Mouse (Mus musculus) heart, embryonic 13.5 days (tissue): ENCODE measurements around the gene Zbed4. TPM values are rescaled to one million over a fixed set of nuclear protein-coding genes. Genes with fewer than 3 reads are reported as not detected.
"Not testable (repeated sequence)": the region's sequence is repeated elsewhere in the genome, so short reads cannot be mapped to it uniquely, and the experiment has no call there.

Experiments used
- ATAC-seq: fragments of 200-750 bp; cut with Nextera tagmentation; 2 replicates; pipeline ENCODE4 v1.8.0; 2017; ENCODE audit warnings: moderate TSS enrichment; ENCODE audit not compliant: insufficient number of reproducible peaks, low FRiP score, low TSS enrichment; ENCODE audit errors: extremely low read depth
- H3K27ac ChIP-seq: fragments of 300-500 bp; sonication (generic); replicated peaks from 2 replicates; pipeline ENCODE4 v1.5.1; 2015; ENCODE audit warnings: moderate library complexity, mild to moderate bottlenecking, inconsistent platforms
- H3K27me3 ChIP-seq: fragments of 300-500 bp; sonication (generic); replicated peaks from 2 replicates; pipeline ENCODE4 v1.6.1; 2015; ENCODE audit warnings: mild to moderate bottlenecking, inconsistent platforms
- H3K36me3 ChIP-seq: fragments of 300-500 bp; sonication (generic); 2 replicates; pipeline ENCODE4 v1.6.1; 2015; ENCODE audit warnings: mild to moderate bottlenecking, inconsistent platforms
- H3K4me1 ChIP-seq: fragments of 300-500 bp; sonication (generic); 2 replicates; pipeline ENCODE4 v1.6.1; 2015; ENCODE audit warnings: inconsistent platforms
- H3K4me2 ChIP-seq: fragments of 300-500 bp; sonication (generic); 2 replicates; pipeline ENCODE4 v1.6.1; 2015; ENCODE audit warnings: inconsistent platforms, mild to moderate bottlenecking, moderate library complexity
- H3K4me3 ChIP-seq: fragments of 300-500 bp; sonication (generic); 2 replicates; pipeline ENCODE4 v1.5.1; 2015; ENCODE audit warnings: moderate library complexity, mild to moderate bottlenecking, inconsistent platforms
- H3K9ac ChIP-seq: fragments of 300-500 bp; sonication (generic); 2 replicates; pipeline ENCODE4 v1.6.1; 2015; ENCODE audit warnings: inconsistent platforms, mild to moderate bottlenecking, moderate library complexity
- H3K9me3 ChIP-seq: fragments of 300-500 bp; sonication (generic); 2 replicates; pipeline ENCODE4 v1.6.1; 2016; ENCODE audit warnings: inconsistent platforms
- WGBS: fragments of 180-500 bp; shearing (Covaris S2); methylation state at CpG from one replicate; pipeline ENCODE4 v1.1.7; 2015; ENCODE audit warnings: mixed read lengths; 5-methylcytosine and 5-hydroxymethylcytosine counted together
- polyA plus RNA-seq: library from polyadenylated mRNA; unstranded; fragments of >200 nt; fragmentation: Nextera tagmentation; extraction: Ambion mirVana; gene quantifications from 2 replicates; pipeline ENCODE4 v1.2.1, GENCODE M21; 2015

The Zbed4 gene
- polyA plus RNA-seq, 1 experiment from 2014 or later: 12.1 TPM

GRCm38 (mm10) chr15:88813873-88814272 lies 62.4 kb downstream of the Zbed4 start:
- H3K27me3 ChIP-seq, H3K27ac ChIP-seq, H3K9ac ChIP-seq, H3K4me2 ChIP-seq, ATAC-seq, H3K9me3 ChIP-seq, H3K4me3 ChIP-seq, H3K4me1 ChIP-seq: not testable (repeated sequence)
- WGBS: 90% methylated on average over 2 of the region's 2 CpGs
- H3K36me3 ChIP-seq: peaks cover 75% of the 10 kb centered on the region

GRCm38 (mm10) chr15:88814411-88815047 lies 63.1 kb downstream of the Zbed4 start:
- Histone ChIP-seq H3K4me1 (peaks cover 6% of the 10 kb centered on the region), H3K4me2 (no peak overlapping the region), H3K4me3 (no peak overlapping the region), H3K27me3 (no peaks in the 10 kb centered on the region), H3K9ac (no peak overlapping the region), H3K9me3 (no peaks in the 10 kb centered on the region), H3K36me3 (peaks cover 68% of the 10 kb centered on the region), H3K27ac (no peak overlapping the region)
- WGBS: 92% methylated on average over 11 of the region's 11 CpGs
- no peak for ATAC-seq

DNA sequence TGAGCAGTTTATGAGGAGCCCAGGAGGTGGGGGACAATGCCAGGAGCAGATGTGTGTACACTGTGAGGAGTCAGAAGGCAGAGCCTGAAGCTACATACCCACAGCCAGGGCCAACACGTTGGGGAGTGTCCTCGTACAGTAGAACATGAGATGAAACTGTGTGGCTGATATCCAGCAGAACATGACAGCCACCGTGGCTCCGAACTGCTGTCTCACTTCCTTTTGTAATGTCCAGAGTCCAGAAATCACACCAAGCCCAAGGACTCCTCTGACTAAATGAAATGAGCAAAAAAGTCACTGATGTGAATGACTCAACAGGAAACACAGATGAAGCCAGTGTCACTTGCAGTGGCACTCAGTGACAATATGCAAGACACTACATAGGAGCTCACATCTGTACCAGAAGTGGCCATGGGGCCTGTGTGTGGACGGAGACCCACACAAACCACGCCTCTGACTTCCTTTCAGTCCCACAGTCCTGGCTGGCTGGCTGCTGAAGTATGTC lies 63.8 kb downstream of the Zbed4 start:
- H3K4me1 ChIP-seq: peaks cover 11% of the 10 kb centered on the region
- H3K4me2 ChIP-seq: no peak overlapping the region
- H3K9ac ChIP-seq: no peak overlapping the region
- no peak overlapping the region for H3K27ac ChIP-seq
- no peak overlapping the region for H3K4me3 ChIP-seq
- WGBS: 85% methylated on average over 6 of the region's 6 CpGs
- no peak for ATAC-seq
- H3K36me3 ChIP-seq: peaks cover 61% of the 10 kb centered on the region
- no peaks in the 10 kb centered on the region for H3K9me3 ChIP-seq
- no peaks in the 10 kb centered on the region for H3K27me3 ChIP-seq

DNA sequence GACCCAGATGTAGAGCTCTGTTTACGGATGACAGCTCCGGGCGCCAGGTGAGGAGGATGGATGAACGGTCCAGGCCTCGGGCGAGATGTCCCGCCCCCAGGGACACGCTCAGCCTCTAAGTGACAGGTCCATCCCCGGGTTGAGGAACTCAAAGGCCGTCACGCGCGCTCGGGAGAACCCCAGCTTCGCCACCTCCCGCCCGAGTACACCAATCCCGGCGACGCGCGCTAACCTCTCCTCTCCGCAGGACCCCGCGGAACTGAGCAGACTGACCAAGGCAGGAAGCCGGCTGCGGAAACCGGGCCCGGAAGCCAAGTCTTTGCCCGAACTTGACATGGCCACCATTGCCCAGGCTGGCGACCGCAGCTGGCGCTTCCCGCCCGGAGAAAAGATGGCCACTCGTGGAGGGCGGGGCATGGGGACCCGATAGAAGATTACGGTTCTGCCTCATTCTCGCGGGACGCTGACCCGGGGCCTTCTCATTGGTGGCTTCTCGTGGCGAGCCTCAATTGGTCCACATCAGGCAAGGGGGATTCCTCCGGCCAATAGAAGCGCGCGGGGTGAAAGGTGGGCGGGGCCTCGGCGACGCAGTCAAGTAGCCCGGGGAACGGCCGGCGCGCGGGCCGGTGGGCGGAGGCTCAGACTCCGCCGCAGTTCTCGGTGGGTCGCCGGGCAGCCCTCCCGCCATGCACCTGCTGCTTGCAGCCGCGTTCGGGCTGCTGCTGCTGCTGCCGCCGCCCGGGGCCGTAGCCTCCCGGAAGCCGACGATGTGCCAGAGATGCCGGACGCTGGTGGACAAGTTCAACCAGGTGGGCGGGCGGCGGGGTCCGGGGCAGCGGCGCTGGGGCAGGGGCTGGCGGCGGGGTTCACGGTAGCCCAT lies 67.8 kb downstream of the Zbed4 start, which contains the start of the genes Alg12 and Creld2:
Gene Alg12 (minus strand): TSS at position 293 of the 880 bp plus-strand sequence.
Gene Creld2 (plus strand): TSS at position 621 of the 880 bp plus-strand sequence.
- Histone ChIP-seq H3K27ac (peak within 1 kb of the TSS; percentile 78), H3K36me3 (peaks cover 58% of the 10 kb centered on the region), H3K27me3 (no peaks in the 10 kb centered on the region), H3K4me3 (peak within 1 kb of the TSS; percentile 86), H3K9me3 (no peaks in the 10 kb centered on the region), H3K4me1 (peaks cover 19% of the 10 kb centered on the region), H3K9ac (peak within 1 kb of the TSS; percentile 93), H3K4me2 (peak within 1 kb of the TSS; percentile 96)
- ATAC-seq: peak; percentile 98
- WGBS: under 1% methylated on average over 88 of the region's 88 CpGs

DNA sequence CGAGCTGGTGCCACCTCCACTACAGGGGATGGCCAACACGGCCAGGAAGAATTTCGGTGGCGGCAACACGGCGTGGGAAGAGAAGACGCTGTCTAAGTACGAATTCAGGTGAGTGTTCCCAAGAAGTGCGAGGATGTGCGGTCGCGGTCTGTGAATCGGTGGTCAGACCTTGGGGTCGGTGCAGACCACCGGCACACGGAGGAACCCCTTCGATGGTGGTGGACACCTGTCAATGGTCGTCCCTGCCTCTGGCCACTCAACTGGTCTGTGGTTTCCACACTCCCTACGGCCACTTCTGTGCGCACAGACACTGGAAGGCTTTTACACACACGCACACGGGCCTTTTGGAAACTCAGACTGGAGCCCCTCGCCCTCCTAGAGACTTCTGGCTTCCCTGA lies 68.4 kb downstream of the Zbed4 start:
- no peak for ATAC-seq
- peak overlapping the region; percentile 93 for H3K9ac ChIP-seq
- peak overlapping the region; percentile 96 for H3K4me2 ChIP-seq
- peaks cover 19% of the 10 kb centered on the region for H3K4me1 ChIP-seq
- WGBS: under 1% methylated on average over 23 of the region's 23 CpGs
- peak overlapping the region; percentile 86 for H3K4me3 ChIP-seq
- H3K36me3 ChIP-seq: peaks cover 58% of the 10 kb centered on the region
- H3K27me3 ChIP-seq: no peaks in the 10 kb centered on the region
- no peak overlapping the region for H3K27ac ChIP-seq
- H3K9me3 ChIP-seq: no peaks in the 10 kb centered on the region

DNA sequence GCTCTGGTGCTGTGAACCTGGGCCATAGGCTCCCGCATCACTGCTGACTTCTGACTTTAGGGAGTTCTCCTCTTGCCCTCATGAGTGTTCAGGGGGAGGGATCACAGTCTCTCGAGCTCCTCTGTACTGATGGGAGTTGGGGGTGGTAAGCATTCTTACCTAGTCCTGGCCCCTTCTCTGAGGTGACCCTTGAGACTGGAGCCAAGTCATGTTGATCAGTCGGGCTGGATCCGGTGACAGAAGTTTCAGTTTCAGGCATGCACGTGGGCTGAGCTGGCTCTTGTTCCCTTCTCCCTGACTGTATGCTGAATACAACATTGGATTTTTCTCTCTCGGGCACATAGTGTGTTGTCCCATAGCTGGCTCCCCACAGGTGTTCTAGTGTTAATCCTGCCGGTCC lies 69.9 kb downstream of the Zbed4 start:
- peaks cover 58% of the 10 kb centered on the region for H3K36me3 ChIP-seq
- 79% methylated on average over 7 of the region's 7 CpGs for WGBS
- no peak for ATAC-seq
- H3K4me2 ChIP-seq: no peak overlapping the region
- H3K27me3 ChIP-seq: no peaks in the 10 kb centered on the region
- H3K9ac ChIP-seq: no peak overlapping the region
- no peaks in the 10 kb centered on the region for H3K9me3 ChIP-seq
- H3K4me3 ChIP-seq: no peak overlapping the region
- no peak overlapping the region for H3K27ac ChIP-seq
- H3K4me1 ChIP-seq: peaks cover 19% of the 10 kb centered on the region

DNA sequence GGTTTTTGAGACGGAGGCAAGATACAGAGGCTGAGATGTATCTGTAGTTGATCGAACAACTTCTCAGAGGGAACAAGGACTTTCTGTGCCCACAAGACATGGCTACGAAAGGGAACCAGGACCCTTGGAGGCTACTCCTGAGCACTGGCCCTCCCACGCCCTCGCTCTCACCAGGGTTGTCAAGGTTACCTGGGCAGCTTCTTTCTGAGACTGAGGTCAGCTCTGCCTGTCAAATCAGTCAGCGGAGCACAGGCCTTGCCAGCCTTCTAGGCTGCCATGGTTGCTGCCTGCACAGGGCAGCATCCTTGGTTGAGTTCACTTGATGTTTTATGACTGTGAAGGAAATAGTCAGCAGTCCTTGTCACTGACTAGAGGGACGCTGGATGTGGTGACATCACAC lies 71.1 kb downstream of the Zbed4 start:
- Histone ChIP-seq H3K27ac (no peak overlapping the region), H3K9me3 (no peaks in the 10 kb centered on the region), H3K27me3 (no peaks in the 10 kb centered on the region), H3K9ac (no peak overlapping the region), H3K36me3 (peaks cover 59% of the 10 kb centered on the region), H3K4me1 (peaks cover 19% of the 10 kb centered on the region), H3K4me3 (no peak overlapping the region), H3K4me2 (no peak overlapping the region)
- no peak for ATAC-seq
- WGBS: 86% methylated on average over 7 of the region's 7 CpGs

DNA sequence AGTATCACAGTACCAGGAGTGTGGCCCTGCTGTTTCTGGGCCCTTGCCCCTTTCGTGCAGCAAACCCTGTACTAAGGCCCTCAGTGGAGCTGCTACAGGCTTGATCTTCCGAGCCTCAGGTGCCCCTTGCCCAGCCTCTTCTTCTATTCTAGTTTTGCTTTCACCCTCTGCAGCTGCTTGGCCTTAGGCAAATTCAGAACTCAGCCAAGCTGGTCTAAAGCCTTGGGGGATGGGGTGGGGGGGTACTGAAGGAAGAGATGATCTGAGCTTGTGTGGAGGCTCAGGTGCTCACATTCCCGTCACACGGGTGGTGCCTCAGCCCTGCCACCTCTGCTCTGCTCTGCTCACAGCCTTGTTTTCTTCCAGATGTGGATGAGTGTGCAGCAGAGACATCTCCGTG lies 71.9 kb downstream of the Zbed4 start:
- H3K4me1 ChIP-seq: peaks cover 16% of the 10 kb centered on the region
- 90% methylated on average over 5 of the region's 5 CpGs for WGBS
- H3K27ac ChIP-seq: no peak overlapping the region
- no peak overlapping the region for H3K4me3 ChIP-seq
- ATAC-seq: no peak
- no peak overlapping the region for H3K9ac ChIP-seq
- H3K9me3 ChIP-seq: no peaks in the 10 kb centered on the region
- peaks cover 58% of the 10 kb centered on the region for H3K36me3 ChIP-seq
- no peaks in the 10 kb centered on the region for H3K27me3 ChIP-seq
- H3K4me2 ChIP-seq: no peak overlapping the region

DNA sequence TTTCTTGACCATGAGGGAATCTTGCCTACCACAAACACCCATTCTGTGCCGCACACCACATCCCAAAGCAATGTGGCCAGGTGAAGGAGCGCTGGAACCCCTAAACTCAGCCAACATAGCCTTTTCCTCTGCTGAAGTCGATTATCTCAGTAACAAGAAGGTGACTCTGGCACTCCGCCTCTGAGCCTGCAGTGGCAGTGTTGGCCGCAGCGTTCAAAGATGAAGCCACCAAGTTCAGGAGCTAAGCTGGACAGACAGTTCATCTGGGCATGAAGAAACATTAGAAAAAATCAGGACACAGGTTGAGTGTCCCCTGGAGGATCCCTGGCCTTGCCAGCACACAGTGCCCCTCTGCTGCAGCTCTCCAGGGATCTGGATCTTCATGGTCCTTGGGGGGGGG lies 76.0 kb downstream of the Zbed4 start:
- Histone ChIP-seq H3K27ac (no peak overlapping the region), H3K4me2 (no peak overlapping the region), H3K27me3 (no peaks in the 10 kb centered on the region), H3K4me1 (peaks cover 41% of the 10 kb centered on the region), H3K9ac (no peak overlapping the region), H3K4me3 (no peak overlapping the region), H3K9me3 (no peaks in the 10 kb centered on the region), H3K36me3 (peaks cover 44% of the 10 kb centered on the region)
- ATAC-seq: no peak
- WGBS: 87% methylated on average over 6 of the region's 6 CpGs

DNA sequence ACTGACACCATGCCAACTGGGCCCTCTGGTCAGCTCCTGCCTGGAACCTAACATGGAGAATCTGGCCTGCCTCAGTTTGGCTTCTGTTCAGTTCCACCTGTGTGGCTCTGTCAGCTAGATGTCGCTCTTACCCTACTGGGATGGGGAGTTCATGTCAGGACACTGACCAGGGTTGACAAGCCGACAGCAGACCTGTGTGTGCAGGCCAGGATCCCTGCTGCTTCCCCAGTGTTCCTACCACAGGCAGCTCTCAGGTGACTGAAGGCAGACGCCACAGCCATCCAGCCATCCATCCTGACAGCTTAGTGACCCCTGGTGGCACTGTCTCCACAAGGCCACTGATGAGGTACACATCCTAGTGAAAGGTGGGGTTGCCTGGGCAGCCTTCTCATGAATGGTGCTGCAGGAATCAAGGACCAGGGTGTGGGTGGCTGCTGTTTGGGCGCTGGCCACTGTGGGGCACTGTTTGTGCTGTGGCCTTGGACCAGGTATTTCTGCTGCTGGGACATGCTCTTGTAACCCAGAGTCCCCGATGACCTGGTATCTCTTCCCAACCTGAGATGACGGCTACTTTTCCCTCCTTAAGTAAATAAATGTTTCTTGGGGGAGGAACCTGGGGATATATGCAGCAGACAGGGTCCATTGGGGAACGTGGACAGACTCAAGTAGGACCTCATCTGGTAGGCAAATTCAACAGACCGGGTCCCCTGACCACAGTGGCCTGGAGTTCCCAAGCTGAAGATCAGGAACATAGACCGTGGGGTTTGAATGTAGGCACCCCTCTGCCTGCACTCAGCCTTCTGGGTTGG lies 76.7 kb downstream of the Zbed4 start:
- H3K4me1 ChIP-seq: peaks cover 47% of the 10 kb centered on the region
- no peak overlapping the region for H3K4me2 ChIP-seq
- no peak for ATAC-seq
- 0 out of 2 replicates have a peak overlapping the region, but pooled peaks have one; percentile 8 for H3K9ac ChIP-seq
- no peak overlapping the region for H3K27ac ChIP-seq
- no peak overlapping the region for H3K4me3 ChIP-seq
- no peaks in the 10 kb centered on the region for H3K27me3 ChIP-seq
- peaks cover 36% of the 10 kb centered on the region for H3K36me3 ChIP-seq
- 19% methylated on average over 9 of the region's 9 CpGs for WGBS
- H3K9me3 ChIP-seq: no peaks in the 10 kb centered on the region
